Mouse (Mus musculus): Measurements from ENCODE around the gene Secisbp2.

The Secisbp2 gene

DNA sequence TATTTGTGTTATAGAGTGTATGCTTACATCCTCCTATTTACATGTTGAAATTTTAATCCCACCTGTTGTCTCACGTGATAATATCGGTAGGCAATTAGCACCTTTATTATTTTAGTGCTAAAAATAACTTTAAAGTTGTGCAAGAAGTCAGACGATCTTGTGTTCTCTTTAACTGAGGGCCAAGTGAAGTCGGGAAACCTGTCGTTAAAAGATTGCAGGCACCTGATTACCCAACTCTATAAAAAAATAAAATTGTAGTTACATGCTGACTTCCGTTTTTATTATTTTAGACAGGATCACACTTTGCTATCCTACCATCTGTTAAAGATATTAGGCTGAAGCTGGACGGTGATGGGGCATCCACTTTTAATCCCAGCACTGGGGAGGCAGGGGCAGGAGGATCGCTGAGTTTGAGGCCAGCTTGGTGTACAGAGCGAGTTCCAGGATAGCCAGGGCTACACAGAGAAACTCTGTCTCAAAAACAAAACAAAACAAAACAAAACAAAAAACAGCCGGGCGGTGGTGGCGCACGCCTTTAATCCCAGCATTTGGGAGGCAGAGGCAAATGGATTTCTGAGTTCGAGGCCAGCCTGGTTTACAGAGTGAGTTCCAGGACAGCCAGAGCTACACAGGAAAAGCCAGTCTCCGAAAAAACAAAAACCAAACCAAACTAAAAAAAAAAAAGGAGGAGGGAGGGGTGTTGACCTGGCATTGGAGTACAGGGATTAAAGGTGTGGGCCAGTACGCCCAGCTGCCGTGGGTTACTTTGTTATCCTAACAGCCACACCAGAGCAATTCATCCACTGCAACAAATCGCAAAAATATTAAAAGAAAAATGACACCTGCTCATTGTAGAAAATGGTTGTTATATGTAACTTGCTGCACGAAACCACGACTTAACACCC is 7.3 kb upstream of the Secisbp2 start:
- no peak for DNase-seq

DNA sequence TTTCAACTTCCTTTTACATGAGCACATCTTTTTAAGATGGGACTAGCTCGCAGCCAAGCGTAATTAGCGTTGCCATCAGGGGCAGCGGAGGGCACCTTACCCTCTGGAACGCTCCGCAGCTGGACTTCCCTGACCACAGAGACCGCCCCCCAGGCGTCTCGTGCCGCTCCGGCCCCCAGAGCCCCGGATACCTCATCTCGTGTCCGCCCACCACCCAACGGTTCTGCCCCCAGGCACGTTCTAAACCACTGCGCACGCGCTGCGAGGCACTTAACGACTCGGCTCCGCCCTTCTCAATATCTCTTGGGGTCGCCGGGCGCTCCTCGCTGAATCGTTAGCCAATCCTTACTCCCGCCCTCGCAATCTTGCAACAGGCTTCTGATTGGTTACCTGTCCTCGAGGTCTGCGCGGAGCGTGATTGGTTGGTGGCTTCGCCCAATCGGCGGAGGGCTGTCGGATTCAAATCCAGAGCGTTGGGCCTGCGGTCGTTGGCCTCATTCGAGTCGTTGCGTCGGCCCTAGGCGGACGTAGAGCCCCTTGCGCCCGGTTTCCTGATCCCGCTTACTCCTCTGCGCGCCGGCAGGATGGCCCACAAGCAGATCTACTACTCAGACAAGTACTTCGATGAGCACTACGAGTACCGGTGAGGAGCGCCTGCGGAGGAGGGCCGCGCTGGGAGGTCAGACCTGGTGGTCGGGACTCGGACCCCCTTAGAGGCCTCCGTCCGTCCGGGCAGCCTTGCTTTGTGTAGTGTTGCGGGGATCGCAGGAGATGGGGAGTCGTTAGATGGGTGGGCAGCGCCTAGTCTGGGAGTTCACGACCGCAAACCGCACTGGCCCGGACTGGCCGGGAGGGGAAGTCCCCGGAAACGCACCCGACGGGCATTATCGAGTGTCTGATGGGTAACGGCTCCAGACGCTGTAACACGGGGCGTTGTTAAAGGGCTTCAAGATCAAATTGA is 6.4 kb upstream of the Secisbp2 start, which contains the start of gene Cks2:
Gene Cks2, plus strand, starts transcription at position 404 of the 961 bp plus-strand sequence.
- peak; percentile 99 for DNase-seq

DNA sequence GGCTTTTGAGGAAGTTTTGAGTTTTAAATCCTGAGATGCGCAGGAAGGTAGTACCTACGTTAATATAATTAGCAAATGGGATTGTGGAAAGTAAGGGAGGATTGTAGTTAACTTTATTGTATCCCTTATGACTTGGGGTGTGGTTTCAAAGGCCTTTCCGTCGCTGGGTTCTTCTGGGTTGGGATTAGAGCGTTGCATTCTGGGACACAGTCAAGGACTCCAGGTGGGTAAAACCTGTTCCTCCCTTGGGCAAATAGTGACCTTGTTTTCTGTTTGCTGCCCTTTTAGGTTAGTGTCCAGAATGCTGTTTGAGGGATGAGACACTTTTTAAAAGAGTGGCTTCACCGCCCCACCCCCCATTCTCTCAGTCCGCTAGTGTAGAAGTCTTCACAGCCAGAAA is 5.6 kb upstream of the Secisbp2 start:
- DNase-seq = peak; percentile 53

DNA sequence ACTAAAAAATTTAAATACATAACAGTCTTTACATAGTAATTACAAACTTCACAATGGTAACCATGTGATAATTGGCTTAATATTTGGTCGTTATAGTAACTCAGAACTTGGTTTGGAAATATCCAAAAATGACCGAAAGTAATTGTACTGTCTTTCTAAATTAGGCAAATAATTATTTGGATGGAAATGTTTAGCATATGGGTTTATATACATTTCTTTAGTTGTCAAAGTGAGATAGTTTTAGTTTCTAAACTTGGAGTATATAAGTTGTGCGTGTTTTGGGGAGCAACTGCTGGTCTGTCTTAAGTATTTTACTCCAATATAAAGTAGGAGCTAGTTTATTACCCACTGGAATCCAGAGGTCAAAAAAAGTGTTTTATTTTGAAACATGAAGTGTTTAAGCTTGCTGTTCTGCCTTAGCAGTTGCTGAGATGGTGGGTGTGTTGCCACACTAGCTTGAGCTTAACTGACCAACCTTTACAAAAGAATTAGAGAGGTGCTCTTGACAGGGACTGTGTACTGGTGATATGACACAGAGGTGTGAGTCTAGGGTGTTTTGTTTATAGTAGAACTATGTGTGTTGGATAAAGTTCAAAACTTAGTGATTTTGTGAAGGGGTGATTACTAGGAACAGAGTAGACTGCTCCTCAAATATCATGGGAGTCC is 5.0 kb upstream of the Secisbp2 start:
- no peak for DNase-seq

DNA sequence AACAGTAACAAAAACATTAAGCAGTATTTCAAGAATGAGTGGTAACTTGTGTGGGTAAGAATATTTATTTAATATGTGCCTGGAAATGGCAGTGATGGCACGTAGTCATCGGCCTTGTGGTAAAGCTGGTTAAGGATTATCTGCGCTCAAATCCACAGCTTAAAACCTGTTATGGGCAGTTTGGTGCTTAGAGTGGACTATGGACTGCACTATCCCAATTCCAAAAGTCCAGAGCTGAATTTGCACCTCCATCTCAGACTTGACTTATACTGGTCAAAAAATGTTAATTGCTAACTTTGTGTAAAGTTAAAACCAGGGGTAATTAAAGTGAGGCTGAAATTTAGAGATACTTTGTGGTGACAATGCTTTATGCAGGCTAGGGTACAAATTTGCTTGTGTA is 3.7 kb upstream of the Secisbp2 start:
- DNase-seq = peak; percentile 76

DNA sequence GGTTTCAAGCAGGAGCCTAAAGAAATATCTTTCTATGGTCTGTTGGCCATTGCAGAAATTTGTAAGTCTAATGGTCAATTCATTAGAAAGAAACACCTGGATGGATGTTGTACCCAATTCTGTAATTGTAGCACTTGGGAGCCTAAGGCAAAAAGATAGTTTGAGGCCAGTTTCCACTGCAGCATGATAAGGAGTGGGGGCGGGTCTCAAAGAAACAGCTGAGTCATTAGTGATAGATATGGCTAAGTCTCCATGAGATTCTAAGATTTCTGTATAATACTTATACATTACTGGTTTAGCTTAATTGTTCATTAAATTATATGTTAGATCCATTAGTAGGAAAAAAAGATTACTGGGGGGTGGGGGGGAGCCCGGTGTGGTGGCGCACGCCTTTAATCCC is 3.3 kb upstream of the Secisbp2 start:
- DNase-seq = no peak

DNA sequence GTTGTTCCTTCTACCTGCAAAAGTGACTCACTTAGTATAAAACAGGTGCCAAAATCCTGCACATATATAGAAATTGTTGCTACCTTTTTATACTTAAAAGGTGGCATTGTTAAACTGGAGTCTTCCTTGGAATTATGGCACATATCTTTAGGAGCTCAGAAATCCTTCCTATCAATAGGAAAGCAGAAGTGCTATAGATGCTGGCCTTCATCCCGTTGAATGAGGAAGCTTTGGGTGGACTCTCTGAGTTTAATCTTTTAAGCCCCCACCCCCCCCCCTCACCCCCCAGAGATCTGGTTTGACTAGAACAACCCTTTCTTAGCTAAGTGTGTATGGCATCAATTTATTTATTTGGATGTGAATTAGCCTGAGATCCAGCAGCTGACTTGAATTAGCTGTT is 1.8 kb upstream of the Secisbp2 start:
- DNase-seq = no peak

DNA sequence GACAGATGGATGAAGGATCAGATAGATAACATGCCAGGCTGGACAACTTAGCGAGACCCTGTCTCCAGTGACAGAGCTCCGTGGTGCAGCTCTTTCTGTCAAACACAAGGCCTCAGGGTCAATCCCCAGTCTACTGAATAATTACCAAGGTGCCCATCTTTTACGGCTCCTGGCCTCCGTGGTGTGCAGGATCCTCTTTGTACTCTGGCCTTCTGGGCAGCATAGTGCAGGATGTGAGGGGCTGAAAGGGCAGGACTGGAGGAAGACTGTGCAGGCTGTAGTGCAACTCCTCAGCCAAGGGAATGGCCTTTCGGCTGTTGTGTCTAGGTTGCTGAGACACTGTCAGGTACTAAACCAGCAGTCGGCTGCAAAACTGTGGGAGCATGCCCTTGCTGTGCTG is 1.7 kb downstream of the Secisbp2 start:
- DNase-seq = peak; percentile 35

DNA sequence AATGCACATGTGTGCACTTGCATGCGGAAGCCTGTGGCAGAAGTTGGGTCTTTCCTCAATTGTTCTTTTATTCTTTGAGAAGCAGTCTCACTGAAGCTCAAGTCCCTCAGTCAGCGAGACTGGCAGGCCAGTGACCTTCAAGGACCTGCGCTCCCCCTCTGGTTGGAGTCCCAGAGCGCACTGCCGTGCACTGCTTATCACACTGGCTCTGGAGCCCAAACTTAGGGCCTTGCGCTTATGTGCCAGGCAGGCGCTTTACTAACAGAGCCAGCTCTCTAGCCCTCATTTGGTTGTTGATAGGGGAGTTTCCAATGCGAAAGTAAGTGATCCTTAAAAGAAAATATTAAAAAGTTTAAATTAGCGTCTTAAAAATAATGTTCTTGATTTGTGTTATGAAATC is 2.5 kb downstream of the Secisbp2 start:
- DNase-seq = no peak

DNA sequence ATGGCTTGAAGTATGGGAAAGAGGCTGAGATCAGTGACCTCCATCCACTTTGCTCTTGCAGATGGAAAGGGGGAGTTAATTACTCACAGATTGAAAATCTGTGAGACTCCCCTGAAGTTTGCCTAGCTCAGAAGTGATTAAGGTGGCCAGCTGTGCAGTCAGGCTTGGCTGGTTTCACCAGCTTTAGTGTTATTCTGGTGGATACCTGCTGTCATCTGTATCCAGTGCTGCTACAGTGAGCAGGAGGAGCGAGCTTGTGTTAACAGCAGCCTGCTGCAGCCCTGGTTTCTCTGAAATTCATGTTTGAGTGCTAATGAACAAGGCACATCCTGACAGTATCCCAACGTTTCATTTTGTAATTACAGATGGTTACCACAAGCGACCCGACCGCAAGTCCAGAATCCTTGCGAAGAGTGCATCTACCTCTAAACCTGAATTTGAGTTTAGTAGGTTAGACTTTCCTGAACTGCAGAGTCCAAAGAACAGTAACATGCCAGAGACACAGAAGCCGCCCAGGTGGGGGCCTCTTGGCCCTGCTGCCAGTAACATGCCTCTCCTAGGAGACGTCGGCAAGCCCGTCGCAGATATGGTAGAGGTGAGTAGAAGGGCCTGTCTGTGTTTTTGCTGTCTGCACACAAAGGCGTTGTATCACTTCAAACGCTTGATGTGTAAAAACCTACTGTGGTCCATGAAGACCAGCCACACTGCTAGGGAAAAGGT is 5.2 kb downstream of the Secisbp2 start:
- DNase-seq = peak; percentile 55

DNA sequence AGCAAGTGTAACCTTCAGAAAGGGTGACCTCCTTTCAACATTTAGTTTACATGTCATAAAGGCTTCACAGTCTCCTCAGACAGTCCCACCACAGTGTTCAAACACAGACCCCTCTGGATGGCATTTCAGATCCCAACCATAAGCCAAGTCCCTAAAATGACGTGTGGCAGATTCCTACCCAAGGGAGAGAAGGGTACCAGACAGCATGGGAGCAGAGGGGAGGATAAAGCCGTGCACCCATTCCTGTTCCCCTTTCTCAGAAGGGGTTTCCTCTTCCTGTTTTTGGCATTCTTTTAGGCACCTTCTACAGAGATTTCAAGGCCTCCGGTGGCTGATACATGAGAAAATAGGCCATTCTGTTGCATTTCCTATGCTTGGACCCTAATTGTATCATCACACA is 6.6 kb downstream of the Secisbp2 start:
- DNase-seq = no peak

DNA sequence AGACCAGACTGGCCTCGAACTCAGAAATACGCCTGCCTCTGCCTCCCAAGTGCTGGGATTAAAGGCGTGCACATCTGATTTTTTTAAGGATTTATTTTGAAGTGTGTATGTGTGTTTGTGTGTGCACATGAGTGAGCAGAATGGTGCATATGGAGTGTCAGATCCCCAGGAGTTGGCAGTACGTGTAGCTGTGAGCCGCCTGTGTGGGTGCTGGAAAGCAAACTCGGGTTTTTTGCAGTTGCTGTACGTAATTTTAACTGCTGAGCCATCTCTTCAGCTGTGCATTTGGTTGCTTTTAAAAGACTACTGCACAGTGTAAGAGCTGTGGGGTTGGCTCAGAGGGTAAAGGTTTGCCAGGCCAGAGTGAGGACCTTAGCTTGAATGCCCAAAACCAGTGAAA is 8.1 kb downstream of the Secisbp2 start:
- DNase-seq = no peak

DNA sequence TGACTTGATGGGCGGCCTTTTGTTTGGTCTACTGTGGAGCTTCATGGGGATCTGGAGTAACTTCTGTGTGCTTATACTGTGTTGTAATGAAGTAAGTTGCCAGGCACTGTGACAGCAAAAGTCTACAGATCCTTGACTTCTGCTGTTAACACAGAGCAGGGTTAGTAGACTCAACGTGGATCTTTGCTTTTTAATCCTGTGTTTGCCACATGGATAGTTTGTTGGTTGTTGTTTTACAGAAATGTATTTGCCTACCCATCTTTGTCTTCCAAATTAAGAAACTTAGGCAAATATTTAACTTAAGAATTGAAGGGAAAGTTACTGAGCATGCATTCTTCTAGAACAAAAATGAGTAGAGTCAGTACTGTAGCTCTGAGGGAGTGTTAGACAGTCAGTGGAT is 12.1 kb downstream of the Secisbp2 start:
- DNase-seq = peak; percentile 36

DNA sequence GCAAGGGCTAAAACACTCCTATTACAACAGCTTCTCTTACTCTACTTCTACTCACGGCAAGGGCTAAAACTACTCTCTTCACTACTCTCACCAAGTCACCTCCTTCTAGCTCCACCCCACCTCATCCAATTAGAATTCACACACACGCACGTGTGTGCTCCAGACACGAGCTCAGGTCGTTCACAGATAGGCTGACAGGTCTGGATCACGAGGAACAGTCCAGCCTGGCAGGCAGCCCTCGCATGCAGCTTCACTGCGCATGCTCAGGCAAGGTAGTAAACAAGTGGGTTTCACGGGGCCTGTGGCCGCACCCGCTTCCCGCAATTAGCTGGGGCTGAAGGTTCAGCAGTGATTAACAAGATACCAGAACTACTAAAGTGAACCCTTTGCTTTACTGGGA is 16.7 kb downstream of the Secisbp2 start:
- peak; percentile 77 for DNase-seq

DNA sequence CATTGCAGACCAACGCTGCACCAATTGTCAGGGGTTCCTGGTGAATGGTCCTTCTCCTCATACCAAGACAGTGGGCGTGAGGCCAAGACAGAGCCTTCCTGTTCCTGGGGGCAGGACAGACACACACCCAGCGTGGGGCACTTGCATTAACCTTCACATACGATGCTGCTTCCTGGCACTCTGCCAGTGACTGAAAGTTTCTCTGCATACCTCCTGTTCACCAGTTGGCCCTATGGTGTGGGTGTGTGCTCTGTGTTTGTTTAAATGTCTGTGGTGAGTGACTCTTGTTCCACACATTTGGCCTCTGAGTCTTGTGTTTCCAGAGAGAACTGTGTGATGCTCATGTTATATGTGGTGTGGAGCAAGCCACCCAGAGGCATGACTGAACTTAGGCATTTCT is 25.1 kb downstream of the Secisbp2 start:
- DNase-seq = no peak

DNA sequence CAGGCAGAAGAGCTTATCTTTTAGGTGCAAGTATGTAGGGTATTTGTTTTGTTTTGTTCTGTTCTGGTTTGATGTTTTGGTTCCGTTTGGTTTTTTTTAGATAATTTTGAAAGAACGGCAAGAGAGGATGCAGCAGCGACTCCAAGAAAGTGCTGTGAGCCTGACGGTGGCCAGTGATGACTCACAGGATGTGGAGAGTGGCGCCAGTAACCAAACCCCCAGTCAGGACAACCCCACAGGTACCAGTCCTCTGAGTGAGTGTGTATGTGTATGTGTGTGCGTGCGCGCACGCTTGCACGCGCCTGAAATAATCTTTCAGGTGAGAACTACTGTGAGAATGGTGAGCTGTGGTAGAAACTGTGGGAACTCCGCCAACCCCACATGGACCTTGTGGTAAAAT is 25.5 kb downstream of the Secisbp2 start:
- DNase-seq = no peak

DNA sequence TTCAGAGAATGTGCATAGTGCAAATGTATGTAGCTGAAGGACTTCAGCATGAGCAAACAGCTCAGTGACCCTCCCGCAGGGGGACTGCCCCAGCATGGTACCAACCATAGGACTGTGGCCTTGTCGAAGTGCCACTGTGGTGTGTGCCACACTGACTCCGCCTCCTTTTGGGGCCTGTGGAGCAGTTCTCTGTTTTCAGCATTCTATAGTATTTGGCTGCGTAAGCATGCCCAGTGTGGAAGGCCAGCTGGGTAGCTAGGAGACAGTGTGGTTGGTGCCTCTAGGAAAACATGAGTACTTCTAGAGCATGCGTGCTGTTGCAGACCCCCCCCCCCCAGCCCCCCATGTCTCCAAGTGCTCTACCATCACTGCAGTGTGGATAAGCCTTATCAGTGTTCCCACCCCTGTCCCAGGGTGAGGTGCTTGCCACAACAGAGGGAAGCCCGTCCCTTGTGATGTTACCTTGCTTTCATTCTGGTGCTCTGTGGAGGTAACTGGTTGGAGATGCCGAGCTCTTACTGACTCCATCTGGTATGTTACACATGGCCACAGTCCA is 26.2 kb downstream of the Secisbp2 start:
- DNase-seq = no peak

DNA sequence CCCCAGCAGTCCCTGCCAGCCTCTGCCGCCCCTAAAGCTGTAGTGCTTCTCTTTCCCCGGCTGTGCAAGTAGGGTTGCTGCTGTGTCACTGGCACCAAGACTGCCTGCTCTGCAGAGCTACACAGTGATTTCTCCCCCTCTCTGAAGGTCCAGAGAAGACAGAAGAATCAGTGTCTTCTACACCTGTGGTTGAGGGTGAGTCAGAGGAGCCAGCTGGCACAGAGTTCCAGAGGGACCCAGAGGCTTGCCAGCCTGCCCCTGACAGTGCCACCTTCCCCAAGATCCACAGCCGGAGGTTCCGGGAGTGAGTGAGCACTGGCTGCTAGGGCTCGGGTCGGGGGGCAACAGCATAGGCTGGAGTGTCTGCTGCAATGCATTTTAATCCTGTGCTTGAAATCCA is 27.2 kb downstream of the Secisbp2 start:
- no peak for DNase-seq

DNA sequence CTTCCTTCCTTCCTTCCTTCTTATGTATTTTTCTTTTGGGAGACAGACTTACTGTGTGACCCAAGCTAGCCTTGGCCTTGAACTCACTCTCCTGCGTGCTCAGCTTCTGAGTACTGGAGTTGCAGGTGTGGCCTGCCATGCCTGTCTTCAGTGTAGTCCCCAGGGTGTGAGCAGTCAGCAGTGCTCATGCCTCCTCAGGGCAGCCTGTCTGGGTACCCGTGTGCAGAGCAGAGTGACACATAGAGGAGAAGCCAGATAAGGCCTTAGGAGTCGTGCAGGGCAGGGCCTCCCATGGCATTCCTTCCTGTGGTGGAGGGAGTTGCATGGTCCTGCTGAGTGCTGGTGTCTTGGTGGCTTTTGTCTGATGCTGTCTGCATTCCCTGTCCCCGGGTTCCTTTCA is 27.8 kb downstream of the Secisbp2 start:
- no peak for DNase-seq

DNA sequence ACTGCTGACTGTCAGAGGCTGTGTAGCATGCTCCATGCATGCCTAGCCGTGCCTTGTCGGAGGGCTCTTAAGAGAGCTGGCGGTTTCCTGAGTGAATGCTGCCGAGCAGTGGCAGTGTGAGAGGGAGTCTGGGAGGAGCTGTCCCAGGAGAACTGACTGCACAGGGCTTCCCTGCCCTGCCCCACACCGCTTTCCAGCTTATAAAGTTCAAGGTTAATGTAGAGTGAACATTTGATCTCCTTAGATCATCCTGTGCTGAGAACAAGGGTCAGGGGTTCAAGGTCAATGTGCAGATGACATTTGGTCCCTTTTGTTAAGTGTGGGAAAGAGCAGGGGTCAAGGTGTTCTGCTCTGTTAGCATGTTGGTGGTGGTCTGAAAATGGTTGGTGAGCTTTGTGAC is 29.6 kb downstream of the Secisbp2 start:
- no peak for DNase-seq

DNA sequence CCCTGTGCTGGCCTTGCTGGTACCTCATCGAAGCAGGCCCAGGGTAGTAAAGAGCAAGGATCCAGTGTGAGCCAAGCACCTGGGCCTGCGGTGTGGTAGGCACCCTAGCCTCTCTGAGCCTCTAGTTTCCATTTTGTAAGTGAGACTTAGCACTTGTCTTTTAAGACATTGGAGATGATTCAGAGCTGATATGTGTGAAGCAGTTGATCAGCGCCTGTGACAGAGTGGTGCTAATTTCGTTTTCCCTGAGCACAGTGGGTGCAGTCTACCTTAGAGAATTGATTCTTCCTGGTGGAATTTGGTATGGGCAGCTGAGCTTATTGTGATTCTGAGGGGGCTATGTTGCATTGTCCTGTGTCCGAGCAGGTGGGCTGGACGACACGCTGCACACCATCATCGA is 30.1 kb downstream of the Secisbp2 start:
- DNase-seq = no peak

DNA sequence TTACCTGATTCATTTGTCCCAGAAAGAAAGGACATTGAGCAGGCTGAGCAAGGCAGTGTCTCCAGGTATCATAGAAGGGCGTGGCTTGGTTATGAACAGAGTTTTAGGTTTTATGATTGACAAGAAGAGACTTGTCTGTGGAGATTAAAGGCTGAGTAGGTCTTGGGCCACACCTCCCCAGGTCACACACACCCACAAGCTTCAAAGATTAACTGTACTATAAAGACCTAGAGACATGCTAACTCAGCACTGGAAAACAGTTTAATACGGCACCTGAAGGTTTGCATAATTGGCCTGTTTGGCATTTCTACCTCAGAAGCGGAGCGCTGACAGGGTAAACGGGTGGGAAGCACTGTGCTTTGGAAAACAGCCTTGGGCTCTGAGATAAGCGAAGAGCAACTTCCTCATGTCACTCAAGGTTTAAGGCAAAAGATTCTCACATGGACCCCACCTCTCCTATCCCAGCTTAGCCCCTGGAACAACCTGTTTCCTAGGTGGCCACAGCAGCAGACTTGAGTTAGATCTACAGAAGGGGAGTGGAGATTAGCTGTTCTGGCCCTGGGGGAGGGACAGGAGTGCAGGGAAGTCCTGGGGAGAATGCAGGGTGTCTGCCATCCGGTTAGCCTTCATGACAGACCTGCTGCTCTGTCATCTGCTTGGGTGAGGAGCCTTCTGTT is 33.9 kb downstream of the Secisbp2 start:
- peak; percentile 68 for DNase-seq
